Mouse (Mus musculus) olfactory bulb, adult 2 months (tissue): ENCODE measurements around the gene Casc1. TPM values are rescaled to one million over a fixed set of nuclear protein-coding genes. Genes with fewer than 3 reads are reported as not detected.

Experiments
- H3K27ac ChIP-seq: fragments of 200-500 bp; 2 replicates; pipeline ENCODE4 v1.5.1; 2012; ENCODE audit warnings: low read depth, low read length; ENCODE audit not compliant: insufficient read depth
- H3K4me1 ChIP-seq: fragments of 200-500 bp; 2 replicates; pipeline ENCODE4 v1.6.1; 2012; ENCODE audit warnings: low read length; ENCODE audit not compliant: control insufficient read depth, insufficient read depth
- H3K4me3 ChIP-seq: fragments of 200-500 bp; 2 replicates; pipeline ENCODE4 v1.5.1; 2012; ENCODE audit warnings: mild to moderate bottlenecking, low read depth, low read length, moderate library complexity; ENCODE audit not compliant: insufficient read depth
- CTCF ChIP-seq: fragments of 200-500 bp; IDR thresholded peaks from 2 replicates; pipeline ENCODE4 v1.5.1; 2012; ENCODE audit warnings: low read depth, mild to moderate bottlenecking, low read length, moderate library complexity; ENCODE audit not compliant: insufficient read depth
- POLR2A ChIP-seq: fragments of 200-500 bp; IDR thresholded peaks from 2 replicates; pipeline ENCODE4 v1.6.1; 2012; ENCODE audit warnings: mild to moderate bottlenecking, low read depth, low read length, moderate library complexity; ENCODE audit not compliant: insufficient read depth
- whole genome bisulfite sequencing: fragments of 180-500 bp; shearing (Covaris S2); methylation state at CpG from one replicate; pipeline ENCODE4 v1.1.7; 2018; 5-methylcytosine and 5-hydroxymethylcytosine counted together
- polyA plus RNA-seq: library from polyadenylated mRNA; stranded (reverse); fragments of >200 nt; gene quantifications from 2 replicates; pipeline ENCODE4 v1.2.4, GENCODE M21; 2012; ENCODE audit warnings: low replicate concordance; ENCODE audit not compliant: missing spikeins, insufficient read depth, insufficient read length

The Casc1 gene
- polyA plus RNA-seq, 1 experiment: not detected

- no peak for TF ChIP-seq CTCF
- no peak for TF ChIP-seq POLR2A
- 19% methylated on average over 1 of the region's 1 CpGs for WGBS
- Histone ChIP-seq H3K4me1 (no peaks in the 10 kb centered on the region), H3K27ac (no peak overlapping the region), H3K4me3 (no peak overlapping the region)
Measured at GRCm38 (mm10) chr6:145242521-145242920, 31.7 kb upstream of the Casc1 start.

GRCm38 (mm10) chr6:145240285-145240684 lies 29.5 kb upstream of the Casc1 start:
- no peak overlapping the region for H3K4me3 ChIP-seq
- no peaks in the 10 kb centered on the region for H3K4me1 ChIP-seq
- 82% methylated on average over 6 of the region's 6 CpGs for WGBS
- TF ChIP-seq POLR2A: no peak
- no peak for TF ChIP-seq CTCF
- H3K27ac ChIP-seq: no peak overlapping the region

- 79% methylated on average over 4 of the region's 4 CpGs for WGBS
- Histone ChIP-seq H3K27ac (no peak overlapping the region), H3K4me3 (no peak overlapping the region), H3K4me1 (no peaks in the 10 kb centered on the region)
- TF ChIP-seq POLR2A (no peak), CTCF (no peak)
Measured at GRCm38 (mm10) chr6:145237148-145237547, 26.3 kb upstream of the Casc1 start.

- 51% methylated on average over 6 of the region's 6 CpGs for WGBS
- Histone ChIP-seq H3K27ac (no peak overlapping the region), H3K4me3 (no peak overlapping the region), H3K4me1 (no peaks in the 10 kb centered on the region)
- TF ChIP-seq CTCF: no peak
- no peak for TF ChIP-seq POLR2A
Measured at GRCm38 (mm10) chr6:145235367-145235766, 24.6 kb upstream of the Casc1 start.

- WGBS: 81% methylated on average over 1 of the region's 1 CpGs
Measured at GRCm38 (mm10) chr6:145234391-145234790, 23.6 kb upstream of the Casc1 start.

GRCm38 (mm10) chr6:145226296-145226695 lies 15.5 kb upstream of the Casc1 start:
- TF ChIP-seq CTCF (no peak), POLR2A (no peak)
- Histone ChIP-seq H3K27ac (no peak overlapping the region), H3K4me3 (no peak overlapping the region), H3K4me1 (no peaks in the 10 kb centered on the region)
- 89% methylated on average over 3 of the region's 3 CpGs for WGBS

More at GRCm38 (mm10) chr6:145234391-145234790, 23.6 kb upstream of the Casc1 start:
- Histone ChIP-seq H3K4me3 (no peak overlapping the region), H3K4me1 (no peaks in the 10 kb centered on the region), H3K27ac (no peak overlapping the region)
- TF ChIP-seq CTCF (no peak), POLR2A (no peak)

- Histone ChIP-seq H3K27ac (no peak overlapping the region), H3K4me3 (no peak overlapping the region), H3K4me1 (no peaks in the 10 kb centered on the region)
- TF ChIP-seq CTCF: no peak
- no peak for TF ChIP-seq POLR2A
- WGBS: 86% methylated on average over 6 of the region's 6 CpGs
Measured at GRCm38 (mm10) chr6:145224246-145224645, 13.4 kb upstream of the Casc1 start.

- TF ChIP-seq CTCF (no peak), POLR2A (no peak)
- no peaks in the 10 kb centered on the region for H3K4me1 ChIP-seq
- no peak overlapping the region for H3K27ac ChIP-seq
- no peak overlapping the region for H3K4me3 ChIP-seq
- WGBS: 94% methylated on average over 3 of the region's 3 CpGs
Measured at GRCm38 (mm10) chr6:145215826-145216225, 5.0 kb upstream of the Casc1 start.

- no peak for TF ChIP-seq POLR2A
- 87% methylated on average over 2 of the region's 2 CpGs for WGBS
- Histone ChIP-seq H3K27ac (no peak overlapping the region), H3K4me1 (no peaks in the 10 kb centered on the region), H3K4me3 (no peak overlapping the region)
Measured at GRCm38 (mm10) chr6:145213916-145214315, 3.1 kb upstream of the Casc1 start.

GRCm38 (mm10) chr6:145211376-145212305 lies 836 bp upstream of the Casc1 start:
- Histone ChIP-seq H3K4me3 (peak overlapping the region; percentile 86), H3K27ac (peak overlapping the region; percentile 91), H3K4me1 (no peaks in the 10 kb centered on the region)
- 3% methylated on average over 21 of the region's 21 CpGs for WGBS
- TF ChIP-seq CTCF (no peak), POLR2A (no peak; the same call in 1 of the 2 replicates)
